Mouse (Mus musculus): ENCODE measurements around the gene Hapln2.

The Hapln2 gene

GRCm38 (mm10) chr3:87981894-87982835 lies 45.2 kb downstream of the Hapln2 start:
- DNase-seq (ENCODE audit: low spot score) = no peak

GRCm38 (mm10) chr3:87981214-87981760 lies 46.1 kb downstream of the Hapln2 start:
- DNase-seq (ENCODE audit: low spot score) = no peak

GRCm38 (mm10) chr3:87980728-87981127 lies 46.7 kb downstream of the Hapln2 start:
- no peak for DNase-seq (ENCODE audit: low spot score)

- no peak for DNase-seq (ENCODE audit: low spot score)
Measured at GRCm38 (mm10) chr3:87980085-87980484, 47.3 kb downstream of the Hapln2 start.

GRCm38 (mm10) chr3:87979493-87979892 lies 47.9 kb downstream of the Hapln2 start:
- no peak for DNase-seq (ENCODE audit: low spot score)

GRCm38 (mm10) chr3:87974381-87974987 lies 52.9 kb downstream of the Hapln2 start:
- no peak for DNase-seq (ENCODE audit: low spot score)

GRCm38 (mm10) chr3:87973593-87974380 lies 53.6 kb downstream of the Hapln2 start:
- DNase-seq (ENCODE audit: low spot score) = no peak

- no peak for DNase-seq (ENCODE audit: low spot score)
Measured at GRCm38 (mm10) chr3:87972776-87973175, 54.6 kb downstream of the Hapln2 start.

GRCm38 (mm10) chr3:87972203-87972664 lies 55.1 kb downstream of the Hapln2 start:
- DNase-seq (ENCODE audit: low spot score) = no peak

All from layer of hippocampus, adult 9-10 months (tissue).